Mouse (Mus musculus): ENCODE measurements around the gene Fbxo36.

- TF ChIP-seq GATA1 (IDR thresholded peaks at IDR 0.05; ENCODE audit: borderline replicate concordance, low read length): no peak
- TF ChIP-seq FLI1 (IDR thresholded peaks at IDR 0.05; ENCODE audit: low read length): no peak
Observed at GRCm38 (mm10) chr1:84848801-84849455, 9.3 kb downstream of the Fbxo36 start.
